Mouse (Mus musculus): Measurements from ENCODE around the gene Olfr152.

The Olfr152 gene

GRCm38 (mm10) chr2:87779183-87779582 lies at the start of gene Olfr152:
TSS of gene Olfr152 (plus strand) at chr2:87779483.
- no peak for DNase-seq (ENCODE audit: low spot score in 2 of 2)

GRCm38 (mm10) chr2:87739878-87740277 lies 39.4 kb upstream of the Olfr152 start, which contains the start of gene Olfr1138:
TSS of gene Olfr1138 (minus strand) at chr2:87739978.
- DNase-seq (ENCODE audit: low spot score in 2 of 2) = no peak

GRCm38 (mm10) chr2:87743452-87743851 lies 35.8 kb upstream of the Olfr152 start, which contains the start of gene Olfr1140:
TSS of gene Olfr1140 (plus strand) at chr2:87743752.
- DNase-seq (ENCODE audit: low spot score in 2 of 2) = no peak

- no peak for DNase-seq (ENCODE audit: low spot score in 2 of 2)
Measured at GRCm38 (mm10) chr2:87753891-87754290, 25.4 kb upstream of the Olfr152 start, which contains the start of gene Olfr1141. TSS of gene Olfr1141 (minus strand) at chr2:87753991.

GRCm38 (mm10) chr2:87776143-87776542 lies 3.1 kb upstream of the Olfr152 start:
- DNase-seq (ENCODE audit: low spot score in 2 of 2) = no peak

GRCm38 (mm10) chr2:87800292-87800691 lies 21.0 kb downstream of the Olfr152 start, which contains the start of gene Olfr1143:
TSS of gene Olfr1143 (plus strand) at chr2:87800592.
- no peak for DNase-seq (ENCODE audit: low spot score in 2 of 2)

GRCm38 (mm10) chr2:87809522-87809921 lies 30.2 kb downstream of the Olfr152 start, which contains the start of gene Olfr1145:
TSS of gene Olfr1145 (plus strand) at chr2:87809822.
- DNase-seq (ENCODE audit: low spot score in 2 of 2) = no peak

- DNase-seq (ENCODE audit: low spot score in 2 of 2) = no peak
Measured at GRCm38 (mm10) chr2:87830233-87830632, 51.0 kb downstream of the Olfr152 start, which contains the start of gene Olfr1148. TSS of gene Olfr1148 (plus strand) at chr2:87830533.
